Mouse (Mus musculus): ENCODE measurements at regions not wholly inside any gene's neighbourhood (a gene's known extent, or its start where the extent isn't known, plus 50 kb on each side); places are given as distances from the start of the nearest gene placed in this dataset.

DNA sequence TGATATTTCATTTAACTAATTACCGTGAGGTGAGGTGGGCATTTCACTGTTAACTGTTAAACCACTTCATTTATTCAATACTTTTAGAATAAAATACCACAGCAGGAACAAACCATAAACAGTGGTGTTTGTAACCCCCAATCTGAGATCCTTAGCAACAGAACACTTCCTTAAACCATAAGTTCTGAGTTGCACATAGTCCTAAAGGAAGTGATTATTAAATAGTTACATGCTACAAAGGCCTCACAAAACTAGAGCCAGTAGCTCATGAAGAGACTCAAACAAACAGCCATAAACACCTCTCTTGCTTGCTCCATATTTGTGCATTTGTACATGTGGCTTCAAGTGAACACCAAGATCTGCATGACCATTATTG lies 222.5 kb upstream of the Mmadhc start:
- 87% methylated on average over 1 of the region's 1 CpGs for WGBS
- H3K9me3 ChIP-seq (ENCODE audit: control insufficient read depth, low read length), result no peaks in the 10 kb centered on the region
- H3K4me2 ChIP-seq (ENCODE audit: low read length), result no peak overlapping the region
- no peak overlapping the region for H3K9ac ChIP-seq (ENCODE audit: low read length)
- no peak overlapping the region for H3K27ac ChIP-seq (replicated peaks in 1 of 2; ENCODE audit: control insufficient read depth in 1 of 2, insufficient read depth in 1 of 2, low read depth in 2 of 2, low read length in 2 of 2)
- H3K27me3 ChIP-seq (ENCODE audit: control insufficient read depth, insufficient read depth, low read length), result no peaks in the 10 kb centered on the region
- no peaks in the 10 kb centered on the region for H3K36me3 ChIP-seq (ENCODE audit: control insufficient read depth, insufficient read depth, low read length)
- no peaks in the 10 kb centered on the region for H3K4me1 ChIP-seq (ENCODE audit: control insufficient read depth in 2 of 2, insufficient read depth in 2 of 2, low read length in 2 of 2)
- ATAC-seq (ENCODE audit: insufficient number of reproducible peaks, insufficient read depth, low FRiP score, low read depth), result no peak
- no peak overlapping the region for H3K4me3 ChIP-seq (ENCODE audit: control insufficient read depth in 1 of 2, insufficient read depth in 1 of 2, low read depth in 1 of 2, low read length in 2 of 2)

DNA sequence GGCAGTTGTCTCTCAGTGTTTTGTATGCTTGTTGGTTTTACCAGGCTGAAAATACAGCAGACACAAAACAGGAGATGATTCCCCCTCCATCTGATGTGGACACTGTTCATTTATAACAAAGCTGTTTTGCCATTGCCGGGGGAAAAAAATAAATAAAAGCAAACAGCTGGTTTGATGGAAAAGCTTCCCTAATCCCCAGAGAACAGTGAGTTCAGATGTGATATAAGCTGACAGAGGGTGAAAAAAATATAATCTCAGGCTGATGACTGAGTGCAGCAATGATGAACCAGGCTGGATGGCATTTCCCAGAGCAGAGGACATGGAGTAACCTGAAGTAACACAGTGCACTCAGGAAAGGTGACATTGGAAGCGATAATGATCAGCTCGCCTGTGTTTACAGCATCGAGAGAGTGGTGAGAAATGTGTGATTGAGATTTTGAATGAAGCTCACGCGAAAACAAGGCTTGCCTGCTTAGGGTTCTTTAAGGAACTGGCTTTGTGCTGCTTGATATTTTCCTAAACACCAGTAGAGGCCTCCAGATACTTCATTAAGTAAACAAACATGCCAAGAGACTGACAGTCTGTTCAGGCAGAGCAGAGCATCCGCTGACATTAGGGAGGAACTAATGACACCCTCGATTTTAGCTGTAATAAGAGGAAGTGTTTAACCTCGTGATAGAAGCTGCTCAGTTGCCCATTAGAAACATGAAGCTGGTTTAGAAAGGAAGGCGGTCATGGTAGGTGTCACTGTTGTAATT lies 221.9 kb upstream of the Mmadhc start:
- WGBS, result 36% methylated on average over 10 of the region's 10 CpGs
- Histone ChIP-seq H3K36me3 (ENCODE audit: control insufficient read depth, insufficient read depth, low read length) (no peaks in the 10 kb centered on the region), H3K9me3 (ENCODE audit: control insufficient read depth, low read length) (no peaks in the 10 kb centered on the region), H3K4me2 (ENCODE audit: low read length) (no peak overlapping the region), H3K27ac (replicated peaks in 1 of 2; ENCODE audit: control insufficient read depth in 1 of 2, insufficient read depth in 1 of 2, low read depth in 2 of 2, low read length in 2 of 2) (no peak overlapping the region), H3K4me3 (ENCODE audit: control insufficient read depth in 1 of 2, insufficient read depth in 1 of 2, low read depth in 1 of 2, low read length in 2 of 2) (no peak overlapping the region), H3K9ac (ENCODE audit: low read length) (no peak overlapping the region), H3K27me3 (ENCODE audit: control insufficient read depth, insufficient read depth, low read length) (no peaks in the 10 kb centered on the region), H3K4me1 (ENCODE audit: control insufficient read depth in 2 of 2, insufficient read depth in 2 of 2, low read length in 2 of 2) (no peaks in the 10 kb centered on the region)
- no peak for ATAC-seq (ENCODE audit: insufficient number of reproducible peaks, insufficient read depth, low FRiP score, low read depth)

DNA sequence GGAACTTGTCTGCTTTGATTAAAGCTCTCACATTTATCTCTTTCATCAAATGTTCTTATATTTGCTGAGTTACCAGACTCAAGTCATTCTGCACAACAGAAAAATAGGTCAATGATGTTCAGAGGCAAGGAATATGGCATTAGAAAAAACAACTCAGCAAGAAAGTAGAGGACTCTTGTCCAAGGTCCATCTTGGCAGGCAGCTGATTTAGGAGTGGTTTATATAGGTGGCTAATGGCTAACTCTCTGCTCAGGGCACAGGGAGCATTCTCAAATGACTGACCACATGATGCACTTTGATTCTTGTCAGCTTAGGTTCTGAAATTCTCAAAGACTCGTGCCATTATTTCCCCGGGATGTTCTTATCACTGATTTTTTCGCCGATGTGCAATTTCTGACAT lies 216.7 kb upstream of the Mmadhc start:
- Histone ChIP-seq H3K4me1 (ENCODE audit: control insufficient read depth in 2 of 2, insufficient read depth in 2 of 2, low read length in 2 of 2) (no peaks in the 10 kb centered on the region), H3K27ac (replicated peaks in 1 of 2; ENCODE audit: control insufficient read depth in 1 of 2, insufficient read depth in 1 of 2, low read depth in 2 of 2, low read length in 2 of 2) (no peak overlapping the region), H3K27me3 (ENCODE audit: control insufficient read depth, insufficient read depth, low read length) (no peaks in the 10 kb centered on the region), H3K4me2 (ENCODE audit: low read length) (no peak overlapping the region), H3K36me3 (ENCODE audit: control insufficient read depth, insufficient read depth, low read length) (no peaks in the 10 kb centered on the region), H3K9me3 (ENCODE audit: control insufficient read depth, low read length) (no peaks in the 10 kb centered on the region; the same call in 1 of the 2 replicates), H3K4me3 (ENCODE audit: control insufficient read depth in 1 of 2, insufficient read depth in 1 of 2, low read depth in 1 of 2, low read length in 2 of 2) (no peak overlapping the region), H3K9ac (ENCODE audit: low read length) (no peak overlapping the region)
- 85% methylated on average over 4 of the region's 4 CpGs for WGBS
- no peak for ATAC-seq (ENCODE audit: insufficient number of reproducible peaks, insufficient read depth, low FRiP score, low read depth)

DNA sequence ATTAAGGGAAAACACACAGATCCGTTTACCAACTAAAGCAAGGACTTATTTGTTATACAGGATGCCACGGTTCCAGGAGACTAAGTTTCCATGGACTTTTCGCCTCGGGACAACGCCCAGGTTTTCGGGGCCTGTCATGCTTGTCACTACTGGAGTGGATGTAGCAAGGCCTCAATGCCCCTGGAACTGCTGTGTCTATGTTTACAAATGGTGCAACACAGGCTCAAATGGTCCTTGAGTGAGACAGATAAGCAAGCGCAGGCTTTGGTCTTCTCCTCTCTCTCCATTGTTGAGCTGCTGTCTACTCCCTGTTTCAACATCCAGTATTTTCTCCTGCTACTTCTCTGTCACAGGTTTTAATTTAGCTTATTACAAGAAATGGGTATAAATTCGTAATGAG lies 202.1 kb upstream of the Mmadhc start:
- H3K9me3 ChIP-seq (ENCODE audit: control insufficient read depth, low read length), result no peaks in the 10 kb centered on the region
- ATAC-seq (ENCODE audit: insufficient number of reproducible peaks, insufficient read depth, low FRiP score, low read depth), result no peak

DNA sequence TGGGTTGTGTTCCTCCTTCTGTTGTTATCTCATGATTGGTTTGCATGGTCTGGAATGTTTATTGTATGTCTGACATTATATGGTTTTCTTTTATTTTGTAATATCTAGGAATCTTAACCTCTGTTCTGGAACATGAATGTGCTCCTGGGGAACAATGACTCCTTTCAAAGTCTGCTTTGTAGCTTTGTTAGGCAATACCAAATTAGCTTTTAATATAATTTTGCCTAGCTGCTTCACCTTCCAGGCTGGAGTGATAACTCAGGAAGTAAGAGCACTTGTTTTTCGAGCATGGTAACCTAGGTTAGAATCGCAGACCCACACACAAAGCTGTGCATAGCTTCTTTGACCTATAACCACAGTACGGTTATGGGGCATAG lies 199.4 kb upstream of the Mmadhc start:
- H3K4me2 ChIP-seq (ENCODE audit: low read length), result no peak overlapping the region
- H3K4me3 ChIP-seq (ENCODE audit: control insufficient read depth in 1 of 2, insufficient read depth in 1 of 2, low read depth in 1 of 2, low read length in 2 of 2), result no peak overlapping the region
- ATAC-seq (ENCODE audit: insufficient number of reproducible peaks, insufficient read depth, low FRiP score, low read depth), result no peak
- WGBS, result 80% methylated on average over 3 of the region's 3 CpGs
- no peak overlapping the region for H3K27ac ChIP-seq (replicated peaks in 1 of 2; ENCODE audit: control insufficient read depth in 1 of 2, insufficient read depth in 1 of 2, low read depth in 2 of 2, low read length in 2 of 2)
- no peaks in the 10 kb centered on the region for H3K36me3 ChIP-seq (ENCODE audit: control insufficient read depth, insufficient read depth, low read length)
- peaks cover 0 to 2% of the 10 kb centered on the region in 2 experiments; a peak in 1 of 4 replicates for H3K4me1 ChIP-seq (ENCODE audit: control insufficient read depth in 2 of 2, insufficient read depth in 2 of 2, low read length in 2 of 2)
- no peaks in the 10 kb centered on the region for H3K27me3 ChIP-seq (ENCODE audit: control insufficient read depth, insufficient read depth, low read length)
- no peak overlapping the region for H3K9ac ChIP-seq (ENCODE audit: low read length)
- H3K9me3 ChIP-seq (ENCODE audit: control insufficient read depth, low read length), result no peaks in the 10 kb centered on the region

More for the DNA sequence above, 202.1 kb upstream of the Mmadhc start:
- H3K4me3 ChIP-seq (ENCODE audit: control insufficient read depth in 1 of 2, insufficient read depth in 1 of 2, low read depth in 1 of 2, low read length in 2 of 2), result no peak overlapping the region
- no peak overlapping the region for H3K27ac ChIP-seq (replicated peaks in 1 of 2; ENCODE audit: control insufficient read depth in 1 of 2, insufficient read depth in 1 of 2, low read depth in 2 of 2, low read length in 2 of 2)
- WGBS, result 81% methylated on average over 8 of the region's 8 CpGs
- H3K4me2 ChIP-seq (ENCODE audit: low read length), result no peak overlapping the region
- no peak overlapping the region for H3K9ac ChIP-seq (ENCODE audit: low read length)
- peaks cover 0 to 2% of the 10 kb centered on the region in 2 experiments; a peak in 1 of 4 replicates for H3K4me1 ChIP-seq (ENCODE audit: control insufficient read depth in 2 of 2, insufficient read depth in 2 of 2, low read length in 2 of 2)
- H3K27me3 ChIP-seq (ENCODE audit: control insufficient read depth, insufficient read depth, low read length), result no peaks in the 10 kb centered on the region
- no peaks in the 10 kb centered on the region for H3K36me3 ChIP-seq (ENCODE audit: control insufficient read depth, insufficient read depth, low read length)

DNA sequence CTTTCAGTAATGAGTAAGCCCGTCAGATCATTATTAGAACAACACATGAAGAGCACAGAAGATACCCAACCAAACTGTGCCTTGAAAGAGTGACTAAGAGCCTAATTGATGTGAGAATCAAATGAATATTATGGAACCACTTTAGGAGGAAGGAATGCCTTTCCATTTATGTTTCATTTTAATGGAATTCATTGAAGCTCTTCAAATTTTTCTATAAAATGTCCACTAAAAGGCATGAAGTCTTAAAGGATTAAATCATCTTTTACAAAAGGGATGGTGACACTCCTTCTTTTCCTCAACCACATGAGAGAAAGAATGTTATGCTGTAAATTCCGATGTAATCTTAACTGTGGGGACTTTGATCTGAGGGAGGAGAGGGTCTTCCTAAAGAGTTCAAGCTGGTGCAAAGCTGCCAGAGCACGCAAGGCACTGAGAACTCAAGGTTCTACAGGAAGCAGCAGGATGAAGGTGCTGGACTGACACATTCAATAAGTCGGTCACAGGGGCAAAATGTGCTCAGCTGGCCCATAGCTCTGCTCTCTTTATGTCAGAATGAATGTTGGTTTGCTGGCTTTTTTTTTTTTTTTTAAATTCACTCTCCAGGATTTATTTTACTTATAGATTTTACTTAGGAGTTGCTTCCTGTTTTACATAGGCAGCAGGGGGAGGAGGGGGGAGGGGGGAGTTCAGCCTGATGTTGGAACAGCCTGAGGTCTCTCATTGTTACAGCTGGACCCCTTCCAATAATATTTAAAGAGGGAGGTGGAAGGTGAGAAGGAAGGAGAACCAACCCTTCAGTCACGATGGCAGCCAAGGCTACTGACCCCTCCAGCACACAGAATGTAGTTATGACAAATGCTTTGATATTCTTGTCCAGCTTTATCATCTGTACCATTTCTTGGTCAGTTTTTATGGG lies 198.8 kb upstream of the Mmadhc start:
- H3K9ac ChIP-seq (ENCODE audit: low read length), result no peak overlapping the region
- no peak overlapping the region for H3K4me2 ChIP-seq (ENCODE audit: low read length)
- 52% methylated on average over 5 of the region's 5 CpGs for WGBS
- no peaks in the 10 kb centered on the region for H3K9me3 ChIP-seq (ENCODE audit: control insufficient read depth, low read length)
- ATAC-seq (ENCODE audit: insufficient number of reproducible peaks, insufficient read depth, low FRiP score, low read depth), result no peak
- H3K4me3 ChIP-seq (ENCODE audit: control insufficient read depth in 1 of 2, insufficient read depth in 1 of 2, low read depth in 1 of 2, low read length in 2 of 2), result no peak overlapping the region
- no peaks in the 10 kb centered on the region for H3K36me3 ChIP-seq (ENCODE audit: control insufficient read depth, insufficient read depth, low read length)
- no peaks in the 10 kb centered on the region for H3K27me3 ChIP-seq (ENCODE audit: control insufficient read depth, insufficient read depth, low read length)
- H3K4me1 ChIP-seq (ENCODE audit: control insufficient read depth in 2 of 2, insufficient read depth in 2 of 2, low read length in 2 of 2), result peaks cover 0 to 2% of the 10 kb centered on the region in 2 experiments; a peak in 1 of 4 replicates
- H3K27ac ChIP-seq (replicated peaks in 1 of 2; ENCODE audit: control insufficient read depth in 1 of 2, insufficient read depth in 1 of 2, low read depth in 2 of 2, low read length in 2 of 2), result no peak overlapping the region

DNA sequence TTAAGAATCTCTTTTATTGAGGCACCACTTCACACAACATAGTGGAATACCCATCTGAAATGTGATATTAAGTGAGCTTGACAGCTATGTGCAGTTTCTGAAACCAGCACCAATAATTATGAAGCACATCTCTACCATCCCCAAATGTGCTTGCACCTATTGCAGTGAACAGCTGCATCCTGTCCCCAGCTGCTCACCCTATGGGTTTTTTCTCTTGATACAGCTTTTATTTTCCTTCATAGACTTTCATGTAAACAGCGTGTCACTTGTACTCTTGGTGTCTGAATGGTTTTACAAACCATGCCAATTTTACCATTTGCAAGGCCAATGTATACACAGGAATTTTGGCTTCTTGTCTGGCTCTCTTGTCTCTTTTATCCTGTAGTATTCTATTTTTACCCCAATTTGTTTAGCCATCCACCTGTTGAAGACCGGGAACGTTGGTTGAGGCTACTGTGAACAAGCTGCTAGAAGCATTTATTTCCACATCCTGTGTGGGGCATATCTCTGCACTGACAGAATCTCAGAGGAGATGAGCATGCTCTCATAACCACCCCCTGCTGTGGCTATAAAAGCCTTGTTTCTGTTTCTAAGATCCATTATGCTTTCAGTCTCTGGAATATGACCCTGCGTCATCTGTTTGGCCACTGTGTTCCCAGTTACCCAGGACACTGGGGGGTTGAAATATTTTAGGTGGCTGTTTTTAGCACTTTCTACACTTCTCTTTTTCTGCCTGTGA lies 197.2 kb upstream of the Mmadhc start:
- no peak for ATAC-seq (ENCODE audit: insufficient number of reproducible peaks, insufficient read depth, low FRiP score, low read depth)
- H3K9me3 ChIP-seq (ENCODE audit: control insufficient read depth, low read length), result no peaks in the 10 kb centered on the region
- 58% methylated on average over 4 of the region's 4 CpGs for WGBS
- no peak overlapping the region for H3K4me2 ChIP-seq (ENCODE audit: low read length)
- H3K36me3 ChIP-seq (ENCODE audit: control insufficient read depth, insufficient read depth, low read length), result no peaks in the 10 kb centered on the region
- H3K27ac ChIP-seq (replicated peaks in 1 of 2; ENCODE audit: control insufficient read depth in 1 of 2, insufficient read depth in 1 of 2, low read depth in 2 of 2, low read length in 2 of 2), result no peak overlapping the region
- no peak overlapping the region for H3K9ac ChIP-seq (ENCODE audit: low read length)
- no peaks in the 10 kb centered on the region for H3K27me3 ChIP-seq (ENCODE audit: control insufficient read depth, insufficient read depth, low read length)
- H3K4me3 ChIP-seq (ENCODE audit: control insufficient read depth in 1 of 2, insufficient read depth in 1 of 2, low read depth in 1 of 2, low read length in 2 of 2), result no peak overlapping the region
- peaks cover 0 to 2% of the 10 kb centered on the region in 2 experiments; a peak in 1 of 4 replicates for H3K4me1 ChIP-seq (ENCODE audit: control insufficient read depth in 2 of 2, insufficient read depth in 2 of 2, low read length in 2 of 2)

Data from heart, embryonic 14.5 days (tissue).